Mouse (Mus musculus) layer of hippocampus, adult 2 months (tissue): ENCODE data around the gene Miox. TPM values are rescaled to one million over a fixed set of nuclear protein-coding genes. Genes with fewer than 3 reads are reported as not detected.

Source experiments
- DNase-seq, 2 experiments: peaks; one replicate each; pipeline ENCODE4 v3.0.0; 2022; ENCODE audit warnings: low spot score in 2 of 2
- H3K27ac ChIP-seq: fragments of 200-600 bp; 2 replicates; pipeline ENCODE4 v1.8.1; 2022
- H3K4me3 ChIP-seq: fragments of 200-600 bp; 2 replicates; pipeline ENCODE4 v1.8.1; 2022; ENCODE audit warnings: mild to moderate bottlenecking
- CTCF ChIP-seq: fragments of 200-600 bp; conservative IDR thresholded peaks from 2 replicates; pipeline ENCODE4 v1.8.1; 2022; ENCODE audit warnings: antibody characterized with exemption, mild to moderate bottlenecking, moderate library complexity
- long read RNA-seq, 2 experiments: library from polyadenylated mRNA; stranded (forward); transcript quantifications; one replicate each; pipeline ENCODE4 v2.0.0; 2021; ENCODE audit warnings: borderline mapping rate in 2 of 2
- total RNA-seq, 2 experiments: library from RNA; stranded (reverse); gene quantifications; 2 replicates each; pipeline ENCODE4 v1.2.3; 2021

Miox gene
- not detected for total RNA-seq
- long read RNA-seq, experiment 1 = 0 reads
- long read RNA-seq, experiment 2 = 0 reads

DNA sequence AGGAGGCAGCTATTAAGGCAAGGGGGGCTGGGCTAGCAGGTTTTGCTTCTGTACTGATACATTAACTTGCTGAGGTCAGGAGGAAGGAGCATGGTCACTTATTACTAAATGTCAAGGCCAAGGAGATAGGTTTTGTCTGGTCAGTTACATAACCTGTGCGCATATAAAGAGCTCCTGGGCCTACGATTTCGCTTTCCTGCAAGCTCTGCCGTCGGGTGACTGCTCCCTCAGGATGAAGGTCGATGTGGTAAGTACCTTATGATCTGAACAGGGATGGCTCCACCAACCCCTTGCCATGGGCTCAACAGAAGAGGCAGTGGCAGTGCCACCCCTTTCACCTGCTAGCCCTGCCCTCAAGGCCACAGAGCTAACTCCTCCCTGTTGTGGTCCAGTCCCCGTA lies at the start of gene Miox:
Gene Miox (plus strand): TSS at position 128 of the 400 bp plus-strand sequence.
- no peak within 1 kb of the TSS for H3K4me3 ChIP-seq
- no peak for DNase-seq
- TF ChIP-seq CTCF = no peak
- no peak within 1 kb of the TSS for H3K27ac ChIP-seq

DNA sequence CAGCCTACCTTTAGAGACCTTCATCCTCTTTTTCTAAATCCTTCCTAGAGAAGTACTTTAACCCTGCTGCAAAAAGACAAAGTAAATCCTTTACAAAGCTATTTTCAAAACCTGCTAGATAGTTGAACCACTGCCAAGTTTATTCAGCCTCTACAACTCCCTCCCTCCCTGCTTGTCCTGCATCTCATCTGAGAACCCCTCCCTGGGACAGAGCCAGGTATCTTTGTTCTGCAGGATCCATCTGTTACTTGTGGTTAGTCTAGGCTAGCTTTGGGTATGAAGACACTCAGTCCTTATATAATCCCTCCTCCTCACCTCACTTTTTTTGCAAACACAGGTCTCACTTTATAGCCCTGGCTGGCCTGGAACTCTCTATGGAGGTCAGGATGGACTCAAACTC lies 49.2 kb upstream of the Miox start:
- peak overlapping the region; percentile 81 for H3K27ac ChIP-seq
- DNase-seq = peak in 1 of 2 experiments; percentile 65

DNA sequence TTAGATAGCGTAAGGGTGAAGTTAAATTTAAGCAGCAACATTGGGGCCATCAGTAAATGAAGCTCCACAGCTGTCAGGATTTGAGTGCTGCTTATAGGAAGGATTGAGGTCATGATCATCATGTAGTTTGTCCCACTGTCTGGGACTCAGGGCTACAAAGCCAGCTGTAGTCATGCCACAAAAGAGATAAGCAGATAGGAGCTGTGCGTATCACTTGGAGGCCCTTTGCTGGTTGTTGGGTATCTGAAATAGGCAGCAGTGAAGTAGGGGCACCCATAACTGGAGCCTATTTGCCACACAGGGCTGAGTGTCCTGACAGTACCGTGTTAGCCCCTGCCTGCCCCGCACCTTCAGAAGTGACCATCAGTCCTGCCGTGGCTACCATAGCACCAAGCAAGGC lies 48.7 kb upstream of the Miox start:
- Histone ChIP-seq H3K27ac (peak overlapping the region; percentile 81), H3K4me3 (no peak overlapping the region)
- TF ChIP-seq CTCF = no peak
- DNase-seq = no peak

More for the DNA sequence above, 49.2 kb upstream of the Miox start:
- no peak for TF ChIP-seq CTCF
- H3K4me3 ChIP-seq = no peak overlapping the region

DNA sequence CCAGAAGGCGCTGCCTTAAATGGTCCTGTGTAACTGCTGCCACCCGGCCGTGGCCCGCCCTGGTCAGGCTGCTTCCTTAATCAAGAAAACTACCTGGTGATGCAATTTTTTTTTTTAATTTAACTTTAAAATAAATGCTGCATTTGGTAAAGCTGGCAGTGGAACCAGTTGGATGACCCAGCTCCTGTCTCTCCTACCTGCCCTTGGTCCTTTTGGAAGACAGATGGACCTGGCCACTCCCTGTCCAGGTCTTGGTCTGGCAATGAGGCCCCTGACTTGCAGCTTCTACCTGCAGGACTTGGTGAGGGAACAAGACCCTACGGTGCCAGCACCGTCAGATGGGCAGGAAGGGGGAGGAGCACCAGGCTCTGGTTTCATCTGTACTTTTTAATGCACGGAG lies 48.1 kb upstream of the Miox start:
- TF ChIP-seq CTCF = no peak
- peak overlapping the region; percentile 81 for H3K27ac ChIP-seq
- DNase-seq = no peak
- H3K4me3 ChIP-seq = no peak overlapping the region

DNA sequence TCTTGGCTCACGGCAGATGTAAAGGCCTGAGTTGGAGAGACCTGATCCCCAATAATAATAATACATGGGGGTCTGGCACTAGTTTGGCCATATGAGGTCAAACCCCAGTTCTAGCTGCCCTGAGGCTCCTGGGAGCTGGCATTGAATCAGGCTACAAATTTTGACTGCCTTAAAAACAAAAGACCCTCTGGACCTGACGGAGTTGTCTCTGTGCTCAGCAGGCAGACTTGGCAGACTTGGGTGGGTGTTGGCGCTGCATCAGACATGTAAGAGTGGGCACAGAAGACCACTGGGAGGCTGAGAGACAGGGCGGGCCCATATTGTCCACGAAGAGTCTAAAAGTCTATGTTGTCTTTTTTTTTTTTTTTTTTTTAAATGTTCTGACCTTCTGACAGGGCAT lies 47.6 kb upstream of the Miox start:
- TF ChIP-seq CTCF = no peak
- DNase-seq = no peak
- H3K4me3 ChIP-seq = no peak overlapping the region
- H3K27ac ChIP-seq = peak overlapping the region; percentile 81; the same call in 1 of the 2 replicates

DNA sequence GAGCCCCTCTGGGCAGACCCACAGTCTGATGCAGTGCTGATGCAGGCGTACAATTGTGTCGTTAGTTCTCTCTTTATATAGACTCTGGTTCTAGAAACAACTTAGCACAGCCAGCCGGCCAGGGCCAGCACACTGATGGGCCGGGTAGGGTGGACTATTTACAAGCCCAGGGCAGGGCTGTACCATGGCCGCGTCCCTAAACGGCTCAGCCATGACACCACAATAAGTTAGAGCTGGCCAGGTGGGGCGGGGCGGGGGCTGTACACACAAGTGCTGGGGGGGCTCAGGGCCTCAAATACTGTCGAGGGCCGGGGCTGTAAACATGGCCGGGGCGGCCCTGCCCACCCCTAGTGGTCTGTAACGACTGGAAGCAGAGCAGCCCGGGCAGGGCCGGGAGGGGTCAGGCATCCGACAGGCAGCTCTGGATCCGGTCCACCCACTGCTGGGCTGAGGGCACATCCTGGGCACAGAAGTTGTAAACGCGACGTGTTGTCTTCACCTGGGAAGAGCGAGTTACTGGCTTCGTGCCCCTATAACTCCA lies 45.9 kb upstream of the Miox start:
- DNase-seq = no peak
- no peak overlapping the region for H3K4me3 ChIP-seq
- no peak overlapping the region; the same call in 1 of the 2 replicates for H3K27ac ChIP-seq
- TF ChIP-seq CTCF = no peak

DNA sequence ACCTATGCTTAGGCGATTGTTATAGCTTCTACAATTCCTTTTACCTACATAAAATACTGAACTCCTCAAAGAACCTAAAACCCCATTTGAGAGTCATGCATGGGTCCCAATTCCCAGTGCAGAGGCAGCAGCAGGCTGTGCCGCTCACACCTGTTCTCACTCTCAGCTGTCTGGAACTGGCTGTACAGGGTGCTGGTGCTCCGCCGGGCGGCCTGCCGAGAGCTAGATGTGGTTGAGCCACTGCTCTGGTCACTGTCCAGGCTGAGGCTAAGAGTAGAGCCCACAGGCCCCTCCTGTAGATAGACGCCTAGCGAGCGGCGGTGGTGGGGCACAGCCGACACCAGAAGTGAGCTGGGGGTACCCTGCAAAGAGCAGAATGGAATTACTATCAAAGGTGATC lies 44.7 kb upstream of the Miox start:
- TF ChIP-seq CTCF = no peak
- DNase-seq = no peak
- Histone ChIP-seq H3K27ac (no peak overlapping the region; the same call in 1 of the 2 replicates), H3K4me3 (no peak overlapping the region)

DNA sequence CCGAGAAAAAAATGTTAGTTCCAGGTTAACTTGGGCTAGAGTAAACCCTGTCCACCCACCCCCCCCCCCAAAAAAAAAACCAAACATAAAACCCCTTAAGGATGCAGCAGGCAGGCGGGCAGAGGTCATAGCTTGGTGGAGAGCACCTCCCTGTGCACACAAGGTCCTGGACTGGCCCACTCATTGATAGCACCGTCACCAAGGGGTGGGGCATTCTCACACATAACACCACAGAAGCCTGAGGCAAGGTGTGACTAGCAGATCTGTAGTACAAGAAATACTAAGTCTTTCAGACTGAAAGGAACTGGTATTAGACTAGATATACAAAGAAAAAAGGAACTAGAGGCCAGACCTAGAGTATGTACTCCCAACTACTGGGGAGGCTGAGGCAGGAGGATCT lies 42.7 kb upstream of the Miox start:
- DNase-seq = no peak
- H3K27ac ChIP-seq = no peak overlapping the region
- H3K4me3 ChIP-seq = no peak overlapping the region
- no peak for TF ChIP-seq CTCF

DNA sequence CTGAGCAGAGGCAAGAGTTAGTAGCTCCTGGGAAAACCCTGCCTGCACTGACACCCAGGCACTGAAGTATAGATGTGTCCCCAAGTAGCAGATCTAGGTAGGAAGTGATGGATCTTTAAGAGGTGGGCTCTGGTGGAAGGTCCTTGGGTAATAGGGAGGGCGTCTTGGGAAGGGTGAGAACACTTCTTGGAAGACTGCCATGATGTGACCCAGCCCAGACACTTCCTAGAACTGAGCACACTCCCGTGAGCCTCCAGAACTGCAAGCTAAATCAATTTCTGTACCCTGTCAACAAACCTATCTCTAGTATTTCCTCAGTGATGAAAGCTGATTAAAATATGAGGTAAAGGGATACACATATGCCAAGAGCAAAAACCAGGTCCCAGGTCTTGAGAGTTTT lies 41.4 kb upstream of the Miox start:
- no peak for TF ChIP-seq CTCF
- Histone ChIP-seq H3K27ac (no peak overlapping the region), H3K4me3 (no peak overlapping the region)
- no peak for DNase-seq

DNA sequence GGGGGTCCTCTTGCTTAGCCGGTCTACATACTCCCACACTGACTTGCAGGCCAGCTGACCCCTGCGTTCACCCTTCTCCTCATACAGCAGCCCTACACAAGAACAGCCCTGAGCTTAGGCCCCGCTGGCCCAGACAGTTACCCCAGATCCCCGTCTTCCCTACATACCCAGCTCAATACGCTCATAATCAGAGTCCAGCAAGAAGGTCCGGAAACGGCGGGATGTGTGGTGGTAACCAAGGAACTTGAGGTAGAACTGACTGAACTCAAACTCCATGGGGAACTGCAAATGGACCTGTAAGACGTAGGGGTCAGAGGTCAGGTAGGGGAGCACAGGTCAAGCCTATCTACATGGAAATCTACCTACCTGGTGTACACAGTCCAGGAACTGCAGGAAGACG lies 40.4 kb upstream of the Miox start:
- no peak for DNase-seq
- TF ChIP-seq CTCF = no peak
- no peak overlapping the region for H3K4me3 ChIP-seq
- no peak overlapping the region for H3K27ac ChIP-seq

DNA sequence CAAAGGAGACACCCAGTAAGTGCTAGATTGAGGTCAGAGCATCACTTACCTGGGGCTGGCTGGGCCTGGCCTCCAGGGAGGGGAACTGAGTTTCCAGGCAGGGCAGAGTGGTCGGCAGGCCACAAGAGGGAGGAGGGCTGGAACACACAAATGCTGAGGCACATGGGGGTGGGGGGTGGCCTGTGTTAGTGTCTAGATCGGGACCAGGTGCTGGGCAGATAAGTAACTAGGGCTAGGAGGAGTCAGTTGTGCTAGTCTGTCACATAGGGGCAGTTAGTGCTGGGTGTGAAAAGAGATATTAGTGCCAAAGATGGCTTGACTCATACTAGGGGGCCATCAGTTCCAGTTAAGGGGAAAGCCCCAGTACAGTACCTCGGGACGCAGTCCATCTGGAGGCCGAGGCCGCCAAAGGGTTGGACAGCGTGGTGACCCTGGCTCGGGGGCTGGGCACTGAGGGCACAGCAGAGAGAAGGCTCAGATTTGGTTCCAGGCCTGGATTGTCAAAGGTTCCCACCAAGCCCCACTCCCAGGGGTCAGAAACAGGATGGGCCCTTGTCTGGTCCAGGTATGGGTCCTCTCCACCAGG lies 38.5 kb upstream of the Miox start:
- Histone ChIP-seq H3K27ac (0 out of 2 replicates have a peak overlapping the region, but pooled peaks have one; percentile 5), H3K4me3 (no peak overlapping the region)
- DNase-seq = no peak
- TF ChIP-seq CTCF = no peak

DNA sequence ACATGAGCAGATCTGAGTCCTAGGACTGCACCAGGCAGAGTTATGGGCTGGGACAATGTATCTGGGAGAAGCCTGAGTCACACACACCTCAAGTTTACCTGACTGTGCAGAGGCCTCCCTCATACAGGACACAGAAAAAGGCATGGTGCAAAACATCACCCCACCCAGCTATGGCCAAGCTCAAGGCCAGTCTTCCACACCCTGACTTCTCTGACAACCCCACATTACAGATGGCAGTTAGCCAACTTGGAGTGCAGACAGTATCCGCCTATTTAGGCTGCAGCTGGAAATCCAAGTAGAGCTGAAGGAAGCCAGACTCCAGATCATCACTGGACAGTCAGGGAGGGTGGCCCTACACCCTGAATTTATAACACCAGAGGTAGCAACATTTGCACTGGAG lies 37.7 kb upstream of the Miox start:
- Histone ChIP-seq H3K4me3 (no peak overlapping the region), H3K27ac (peak overlapping the region; percentile 69; the same call in 1 of the 2 replicates)
- DNase-seq = no peak
- no peak for TF ChIP-seq CTCF

DNA sequence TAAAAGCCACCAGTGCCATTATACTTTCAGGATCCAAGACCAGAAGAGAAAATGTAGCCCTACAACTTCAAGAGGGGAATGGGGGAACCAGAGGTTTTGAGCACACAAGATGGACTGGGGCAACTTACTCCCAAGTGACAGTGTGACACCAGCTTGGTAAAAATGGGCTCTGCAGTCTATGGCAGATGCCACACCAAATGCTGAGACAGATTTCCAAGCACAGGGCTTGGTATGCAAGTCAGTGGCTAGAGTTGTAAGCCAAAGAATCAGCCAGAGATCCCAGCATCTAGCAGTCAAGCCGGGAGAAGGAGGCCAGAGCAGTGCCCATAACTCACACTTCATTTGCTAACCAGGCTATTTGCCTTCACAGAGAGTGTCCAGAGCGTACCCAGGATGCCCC lies 36.5 kb upstream of the Miox start:
- Histone ChIP-seq H3K27ac (peak overlapping the region; percentile 69), H3K4me3 (no peak overlapping the region)
- TF ChIP-seq CTCF = no peak
- peak in 1 of 2 experiments; percentile 65 for DNase-seq

DNA sequence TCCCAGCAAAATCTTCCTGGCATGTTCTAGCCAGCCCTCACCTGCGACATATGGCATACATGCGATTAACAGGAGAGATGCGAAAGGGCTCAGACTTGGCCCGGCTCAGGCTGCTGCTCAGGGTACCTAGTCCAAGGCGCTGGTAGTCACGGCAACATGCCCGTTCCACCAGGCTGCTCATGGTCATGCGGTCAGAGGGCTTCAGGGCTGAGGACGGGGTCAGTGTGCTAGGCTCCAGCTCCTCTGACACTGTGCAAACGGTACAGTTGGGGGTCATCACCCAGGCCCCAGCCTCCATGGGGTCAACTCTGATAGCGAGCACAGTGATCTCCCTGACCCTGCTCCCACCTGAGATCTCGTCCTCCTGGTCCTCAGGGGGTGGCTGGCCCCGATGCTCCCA lies 34.0 kb upstream of the Miox start:
- Histone ChIP-seq H3K27ac (no peak overlapping the region), H3K4me3 (no peak overlapping the region)
- TF ChIP-seq CTCF = no peak
- no peak for DNase-seq
